22 mouse cellular contexts compared by ENCODE assay signal in the genomic region with DNA sequence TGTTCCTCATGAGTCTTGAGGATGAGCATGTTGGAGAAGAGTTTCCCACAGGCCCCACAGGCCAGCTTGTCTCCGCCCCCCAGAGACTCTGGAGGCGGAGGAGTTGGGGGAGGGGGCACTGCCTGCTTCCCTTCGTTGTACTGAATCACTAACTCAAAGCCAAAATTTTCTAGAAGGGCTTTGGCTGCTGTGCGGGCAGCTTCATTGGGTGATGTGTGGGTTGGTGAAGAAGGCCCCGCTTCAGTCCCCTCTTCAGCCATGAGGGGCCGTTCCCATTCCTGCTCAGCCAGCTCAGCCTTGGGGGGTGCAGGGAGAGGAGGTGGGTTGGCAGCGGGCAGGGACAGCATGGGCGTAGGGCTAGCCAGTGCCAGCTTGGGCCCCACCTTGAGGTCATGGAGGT. TPM values are rescaled to one million over a fixed set of nuclear protein-coding genes. Genes with fewer than 3 reads are reported as not detected.
DNase-seq lines count a peak whose midpoint lies in the region; ATAC-seq and TF ChIP-seq lines count a peak whose summit lies in the region.
"Had no signal": no experiment of that assay in that cellular context is flagged by ENCODE, and none has a peak within 500 bp of the region (broad histone marks: within the 10 kb centered on the region; RNA-seq: fewer than 3 reads in every experiment).

No protein-coding gene starts in this region.

- intact Hi-C loops in heart, postnatal 10 days (cut with DNase I) = no loop called here

- H3K4me1 ChIP-seq in testis, adult 2 months (ENCODE audit: control insufficient read depth, insufficient read depth, low read length) = peaks cover 10% of the 10 kb centered on the region

- ATAC-seq in megakaryocyte progenitor cell, adult 5-6 weeks (replicated peaks; ENCODE audit: poor library complexity) = no peak
- ATAC-seq: intestine, embryonic 15.5 days had no signal

- no peak for TF ChIP-seq POLR2A in testis, adult 2 months (IDR thresholded peaks at IDR 0.05; ENCODE audit: control insufficient read depth, low read depth, low read length)

- H3K4me3 ChIP-seq in testis, adult 2 months (ENCODE audit: control insufficient read depth, low read depth, low read length) = peak overlapping the region; percentile 30
- H3K4me3 ChIP-seq: embryonic facial prominence, embryonic 15.5 days; gastrocnemius, adult 2 months; heart, embryonic 12.5 days; hindbrain, embryonic 13.5 days; intestine, embryonic 15.5 days; limb, embryonic 12.5 days; lung, embryonic 15.5 days; neural tube, embryonic 12.5 days had no signal

- no peak for TF ChIP-seq CTCF in testis, adult 2 months (IDR thresholded peaks at IDR 0.05; ENCODE audit: control insufficient read depth, insufficient read depth, insufficient replicate concordance, low read depth, low read length)

- H3K27me3 ChIP-seq in testis, adult 2 months (ENCODE audit: control insufficient read depth, insufficient read depth, low read length) = no peaks in the 10 kb centered on the region
- H3K27me3 ChIP-seq: embryonic facial prominence, embryonic 15.5 days; hindbrain, embryonic 13.5 days; lung, embryonic 15.5 days; neural tube, embryonic 12.5 days had no signal

- no peak overlapping the region for H3K27ac ChIP-seq in testis, adult 2 months (ENCODE audit: control insufficient read depth, insufficient read depth, low read depth, low read length)
- H3K27ac ChIP-seq: embryonic facial prominence, embryonic 15.5 days; gastrocnemius, adult 2 months; hindbrain, embryonic 13.5 days; intestine, embryonic 15.5 days; limb, embryonic 12.5 days; liver, embryonic 14.5 days; lung, embryonic 15.5 days; neural tube, embryonic 12.5 days had no signal

- DNase-seq in cerebellum, adult 9-11 months = peak; percentile 62
- no peak for DNase-seq in cerebellum, postnatal 4 days (ENCODE audit: low spot score in 2 of 2)
- DNase-seq in heart, adult 11 months = peak; percentile 69
- no peak for DNase-seq in heart, postnatal 10 days
- DNase-seq in testis, postnatal 14 days (ENCODE audit: low spot score) = no peak
- DNase-seq: adrenal gland, postnatal 10 days; gastrocnemius, adult 2 months; kidney, adult 9 months; kidney, postnatal 36 days had no signal

- no peaks in the 10 kb centered on the region for H3K36me3 ChIP-seq in testis, adult 2 months (ENCODE audit: control insufficient read depth, insufficient read depth, low read length)
- H3K36me3 ChIP-seq: intestine, embryonic 15.5 days; lung, embryonic 15.5 days had no signal

RNA-seq across cellular contexts. Expression of a gene that starts 26.1 kb away (rescaled TPM):
- total RNA-seq in heart, postnatal 10 days (2021) = 1 to 10 TPM; 2.2 to 3.4 TPM
- polyA plus RNA-seq in testis, adult 2 months (2012; rRNA removed) = 3.8 and 4.4 TPM in 2 replicates
- 2.5 and 3.1 TPM in 2 replicates for total RNA-seq in megakaryocyte progenitor cell, adult 5-6 weeks (2015)
- 0.75 and 1.1 TPM in 2 replicates for total RNA-seq in megakaryocyte progenitor cell, adult 5-6 weeks (2017)

RNA-seq across cellular contexts. Expression of a gene that starts 28.5 kb away (rescaled TPM):
- 10 to 100 TPM; 11.3 to 13.8 TPM for total RNA-seq in heart, postnatal 10 days (2021)
- polyA plus RNA-seq in testis, adult 2 months (2012; rRNA removed) = 4.6 and 4.9 TPM in 2 replicates
- 7.3 and 7.7 TPM in 2 replicates for total RNA-seq in megakaryocyte progenitor cell, adult 5-6 weeks (2015)
- total RNA-seq in megakaryocyte progenitor cell, adult 5-6 weeks (2017) = 10.9 and 11.5 TPM in 2 replicates

RNA-seq across cellular contexts. Expression of a gene that starts 40.4 kb away (rescaled TPM):
- total RNA-seq in heart, postnatal 10 days (2021) = 1 to 10 TPM; 5.5 to 5.7 TPM
- 3.0 and 4.0 TPM in 2 replicates for polyA plus RNA-seq in testis, adult 2 months (2012; rRNA removed)
- 31.3 and 52.7 TPM in 2 replicates for total RNA-seq in megakaryocyte progenitor cell, adult 5-6 weeks (2015)
- total RNA-seq in megakaryocyte progenitor cell, adult 5-6 weeks (2017) = 17.4 and 18.3 TPM in 2 replicates

RNA-seq across cellular contexts. Expression of a gene that starts 50.7 kb away (rescaled TPM):
- total RNA-seq in heart, postnatal 10 days (2021) = under 1 TPM; 0.12 to 0.15 TPM
- 6.6 and 7.4 TPM in 2 replicates for polyA plus RNA-seq in testis, adult 2 months (2012; rRNA removed)
- total RNA-seq in megakaryocyte progenitor cell, adult 5-6 weeks (2015) = not detected in 2 replicates
- not detected in 2 replicates for total RNA-seq in megakaryocyte progenitor cell, adult 5-6 weeks (2017)
- total RNA-seq: CH12.LX; granulocyte monocyte progenitor cell, adult 5-6 weeks; heart, postnatal 25 days had no signal

RNA-seq across cellular contexts. Expression of a gene that starts 50.8 kb away (rescaled TPM):
- 10 to 100 TPM; 30.6 to 33.9 TPM for total RNA-seq in heart, postnatal 10 days (2021)
- polyA plus RNA-seq in testis, adult 2 months (2012; rRNA removed) = 10.6 and 13.1 TPM in 2 replicates
- 57.0 and 72.1 TPM in 2 replicates for total RNA-seq in megakaryocyte progenitor cell, adult 5-6 weeks (2015)
- total RNA-seq in megakaryocyte progenitor cell, adult 5-6 weeks (2017) = 58.4 and 63.3 TPM in 2 replicates

Comparison
In these comparisons a context has a peak if more than half of its experiments do, and no peak if none do; other contexts are left out.
1. DNase-seq: peak in cerebellum, adult 9-11 months (single experiment) and heart, adult 11 months (single experiment); none in cerebellum, postnatal 4 days (0 of 2), heart, postnatal 10 days (0 of 2) and testis, postnatal 14 days (single experiment).